In genomic region chr17:86937064-86937463, GRCm38 (mm10) we compare ENCODE assay signal across 11 mouse cellular contexts. TPM values are rescaled to one million over a fixed set of nuclear protein-coding genes. Genes with fewer than 3 reads are reported as not detected.
A peak's percentile ranks its signal among the peaks of the same experiment; 100 is the strongest.
DNase-seq lines count a peak whose midpoint lies in the region; ATAC-seq lines count a peak whose summit lies in the region.
"Had no signal": no experiment of that assay in that cellular context is flagged by ENCODE, and none has a peak within 500 bp of the region (broad histone marks: within the 10 kb centered on the region; RNA-seq: fewer than 3 reads in every experiment).

No protein-coding gene starts in this region.

- DNase-seq in heart, postnatal 4 days, result no peak
- DNase-seq in 3T3-L1 (ENCODE audit: low read depth, low spot score), result peak; percentile 19
- DNase-seq in midbrain, embryonic 11.5 days (ENCODE audit: low spot score, missing footprints), result no peak
- no peak for DNase-seq in urinary bladder, postnatal 25 days (ENCODE audit: low spot score)
- no peak for DNase-seq in thymus, postnatal 4 days
- DNase-seq in gastrocnemius, postnatal 14 days, result no peak

- H3K27ac ChIP-seq in heart, embryonic 12.5 days (ENCODE audit: poor library complexity, severe bottlenecking), result peak overlapping the region; percentile 41; the same call in 1 of the 2 replicates
- peak overlapping the region; percentile 63; the same call in 1 of the 2 replicates for H3K27ac ChIP-seq in forebrain, embryonic 15.5 days (replicated peaks)
- H3K27ac ChIP-seq in midbrain, embryonic 11.5 days (ENCODE audit: low read depth, low read length), result no peak overlapping the region

- H3K36me3 ChIP-seq in heart, embryonic 12.5 days, result no peaks in the 10 kb centered on the region
- no peaks in the 10 kb centered on the region for H3K36me3 ChIP-seq in forebrain, embryonic 15.5 days
- no peaks in the 10 kb centered on the region for H3K36me3 ChIP-seq in midbrain, embryonic 11.5 days (ENCODE audit: control insufficient read depth, insufficient read depth, low read length)

- no peak for ATAC-seq in heart, embryonic 12.5 days (ENCODE audit: insufficient number of reproducible peaks, low FRiP score)
- ATAC-seq in forebrain, embryonic 15.5 days (replicated peaks), result no peak
- ATAC-seq in midbrain, embryonic 11.5 days (ENCODE audit: low FRiP score), result no peak

- H3K27me3 ChIP-seq in heart, embryonic 12.5 days (replicated peaks), result peaks cover 15% of the 10 kb centered on the region
- H3K27me3 ChIP-seq in forebrain, embryonic 15.5 days, result no peaks in the 10 kb centered on the region; the same call in 1 of the 2 replicates
- no peaks in the 10 kb centered on the region; the same call in 1 of the 2 replicates for H3K27me3 ChIP-seq in midbrain, embryonic 11.5 days (ENCODE audit: control insufficient read depth, insufficient read depth, low read length)

- H3K4me1 ChIP-seq in heart, embryonic 12.5 days (replicated peaks), result peaks cover 21% of the 10 kb centered on the region
- peaks cover 29% of the 10 kb centered on the region for H3K4me1 ChIP-seq in forebrain, embryonic 15.5 days
- H3K4me1 ChIP-seq in midbrain, embryonic 11.5 days (ENCODE audit: control insufficient read depth, insufficient read depth, low read length), result peaks cover 2% of the 10 kb centered on the region

- no peaks in the 10 kb centered on the region for H3K9me3 ChIP-seq in heart, embryonic 12.5 days (replicated peaks)
- no peaks in the 10 kb centered on the region for H3K9me3 ChIP-seq in forebrain, embryonic 15.5 days
- H3K9me3 ChIP-seq in midbrain, embryonic 11.5 days (ENCODE audit: control insufficient read depth, low read length), result no peaks in the 10 kb centered on the region

- H3K9ac ChIP-seq in heart, embryonic 12.5 days, result no peak overlapping the region
- no peak overlapping the region for H3K9ac ChIP-seq in forebrain, embryonic 15.5 days (replicated peaks)
- peak overlapping the region; percentile 39; the same call in 1 of the 2 replicates for H3K9ac ChIP-seq in midbrain, embryonic 11.5 days (ENCODE audit: low read length)

- H3K4me2 ChIP-seq in heart, embryonic 12.5 days, result peak overlapping the region; percentile 67
- peak overlapping the region; percentile 65 for H3K4me2 ChIP-seq in forebrain, embryonic 15.5 days (replicated peaks)
- H3K4me2 ChIP-seq in midbrain, embryonic 11.5 days, result peak overlapping the region; percentile 56

- intact Hi-C loops in gastrocnemius, postnatal 14 days (cut with DNase I; ENCODE audit: low total_unique reads), result no loop called here

- no peak overlapping the region for H3K4me3 ChIP-seq in heart, embryonic 12.5 days
- no peak overlapping the region for H3K4me3 ChIP-seq in forebrain, embryonic 15.5 days
- H3K4me3 ChIP-seq in midbrain, embryonic 11.5 days (ENCODE audit: low read depth, low read length), result no peak overlapping the region

- WGBS in heart, embryonic 12.5 days, result 47% methylated on average over 2 of the region's 2 CpGs
- WGBS in forebrain, embryonic 15.5 days, result 49% methylated on average over 2 of the region's 2 CpGs
- 76% methylated on average over 2 of the region's 2 CpGs for WGBS in midbrain, embryonic 11.5 days

RNA-seq across cellular contexts. Expression of gene Atp6v1e2, which starts 10.6 kb away (rescaled TPM):
- not detected in 2 replicates for polyA plus RNA-seq in heart, embryonic 12.5 days (2016; fragmentation: Nextera tagmentation; extraction: Ambion mirVana)
- total RNA-seq in heart, postnatal 4 days (2021), result not detected
- 0.19 TPM in 1 of 2 replicates, not detected in the other for polyA plus RNA-seq in forebrain, embryonic 15.5 days (2015; fragmentation: Nextera tagmentation; extraction: Ambion mirVana)
- 0.14 TPM in 1 of 2 replicates, not detected in the other for polyA plus RNA-seq in midbrain, embryonic 11.5 days (2014; fragmentation: Nextera tagmentation; extraction: Ambion mirVana)
- not detected for total RNA-seq in gastrocnemius, postnatal 14 days (2021)
- polyA plus RNA-seq: C2C12; inflammation-experienced regulatory T-cells, adult 6 months; limb, embryonic 11.5 days had no signal

RNA-seq across cellular contexts. Expression of gene Tmem247, which starts 19.9 kb away (rescaled TPM):
- not detected in 2 replicates for polyA plus RNA-seq in heart, embryonic 12.5 days (2016; fragmentation: Nextera tagmentation; extraction: Ambion mirVana)
- total RNA-seq in heart, postnatal 4 days (2021), result not detected
- polyA plus RNA-seq in forebrain, embryonic 15.5 days (2015; fragmentation: Nextera tagmentation; extraction: Ambion mirVana), result not detected in 2 replicates
- polyA plus RNA-seq in midbrain, embryonic 11.5 days (2014; fragmentation: Nextera tagmentation; extraction: Ambion mirVana), result not detected in 2 replicates
- not detected for total RNA-seq in gastrocnemius, postnatal 14 days (2021)
- polyA plus RNA-seq: C2C12; inflammation-experienced regulatory T-cells, adult 6 months; limb, embryonic 11.5 days had no signal

RNA-seq across cellular contexts. Expression of gene Rhoq, which starts 25.8 kb away (rescaled TPM):
- polyA plus RNA-seq in heart, embryonic 12.5 days (2016; fragmentation: Nextera tagmentation; extraction: Ambion mirVana), result 28.4 and 32.6 TPM in 2 replicates
- 100 to 1,000 TPM; 117 to 133 TPM for total RNA-seq in heart, postnatal 4 days (2021)
- 4.9 and 5.3 TPM in 2 replicates for polyA plus RNA-seq in forebrain, embryonic 15.5 days (2015; fragmentation: Nextera tagmentation; extraction: Ambion mirVana)
- polyA plus RNA-seq in midbrain, embryonic 11.5 days (2014; fragmentation: Nextera tagmentation; extraction: Ambion mirVana), result 11.8 and 12.3 TPM in 2 replicates
- 100 to 1,000 TPM; 164 to 165 TPM for total RNA-seq in gastrocnemius, postnatal 14 days (2021)
